Mouse (Mus musculus): ENCODE measurements around the gene Tmem129. TPM values are rescaled to one million over a fixed set of nuclear protein-coding genes. Genes with fewer than 3 reads are reported as not detected.
A peak's percentile ranks its signal among the peaks of the same experiment; 100 is the strongest.

Tmem129 gene
- total and polyA plus RNA-seq, 3 experiments, result 40.2 to 51.3 TPM; not detected in 1

- TF ChIP-seq ZKSCAN1 (IDR thresholded peaks at IDR 0.05; ENCODE audit: low read depth, low read length), result no peak
- TF ChIP-seq JUND (IDR thresholded peaks at IDR 0.05; ENCODE audit: low read depth, low read length), result 0 out of 2 replicates have a peak, but pooled peaks have one; percentile 53
- peak; percentile 64; the same call in 1 of the 2 replicates for TF ChIP-seq NELFE (IDR thresholded peaks at IDR 0.05; ENCODE audit: low read depth, low read length)
- TF ChIP-seq POLR2AphosphoS2 (IDR thresholded peaks at IDR 0.05; ENCODE audit: low read length), result peak; percentile 78
- no peak for TF ChIP-seq KAT2A (conservative IDR thresholded peaks at IDR 0.05; ENCODE audit: low read depth, low read length)
- TF ChIP-seq CTCF (IDR thresholded peaks at IDR 0.05 in 2 of 3, conservative IDR thresholded peaks at IDR 0.05 in 1 of 3; ENCODE audit: control insufficient read depth in 1 of 3, insufficient read depth in 1 of 3, low read depth in 2 of 3, low read length in 3 of 3, poor library complexity in 1 of 3, severe bottlenecking in 1 of 3), result no peak
- TF ChIP-seq CHD2 (IDR thresholded peaks at IDR 0.05; ENCODE audit: low read length), result peak; percentile 9; the same call in 1 of the 2 replicates
- TF ChIP-seq TBP (IDR thresholded peaks at IDR 0.05; ENCODE audit: low read depth, low read length), result peak; percentile 84
- no peak for TF ChIP-seq ZC3H11A (IDR thresholded peaks at IDR 0.05; ENCODE audit: low read depth, low read length)
- TF ChIP-seq MYB (IDR thresholded peaks at IDR 0.05; ENCODE audit: low read depth, low read length), result peak; percentile 19
- peak; percentile 74 for TF ChIP-seq BHLHE40 (IDR thresholded peaks at IDR 0.05; ENCODE audit: borderline replicate concordance, low read depth, low read length)
- peak; percentile 96 for TF ChIP-seq TCF12 (IDR thresholded peaks at IDR 0.05; ENCODE audit: low read depth, low read length)
- peak; percentile 23 to 82; a peak in 1 of 4 replicates for TF ChIP-seq POLR2A (IDR thresholded peaks at IDR 0.05; ENCODE audit: control insufficient read depth in 1 of 2, insufficient read depth in 1 of 2, low read depth in 1 of 2, low read length in 2 of 2, poor library complexity in 1 of 2)
These were observed 23.6 kb upstream of the Tmem129 start (continued) for GRCm38 (mm10) chr5:33681611-33682388.

- H3K9me3 ChIP-seq (replicated peaks; ENCODE audit: insufficient read depth, low read length), result no peaks in the 10 kb centered on the region
- peak; percentile 75 for DNase-seq (ENCODE audit: low read depth, low spot score)
- peak overlapping the region; percentile 15 to 28; a peak in 3 of 4 replicates for H3K4me3 ChIP-seq (ENCODE audit: control insufficient read depth in 1 of 2, insufficient read depth in 1 of 2, low read depth in 2 of 2, low read length in 2 of 2)
- H3K4me1 ChIP-seq (ENCODE audit: control insufficient read depth in 1 of 2, insufficient read depth in 2 of 2, low read length in 2 of 2), result peaks cover 23 to 29% of the 10 kb centered on the region in 2 experiments
- no peaks in the 10 kb centered on the region for H3K79me2 ChIP-seq (ENCODE audit: control insufficient read depth, insufficient read depth, low read length, poor library complexity)
- peak overlapping the region; percentile 64 for H3K9ac ChIP-seq (ENCODE audit: control insufficient read depth, low read depth, low read length, poor library complexity, severe bottlenecking)
- peak overlapping the region; percentile 89 for H3K27ac ChIP-seq (ENCODE audit: control insufficient read depth, low read depth, low read length)
- peaks cover 0 to 25% of the 10 kb centered on the region in 2 experiments; a peak in 2 of 4 replicates for H3K36me3 ChIP-seq (ENCODE audit: control insufficient read depth in 1 of 2, insufficient read depth in 2 of 2, low read length in 2 of 2)
- no peak for TF ChIP-seq MEF2A (IDR thresholded peaks at IDR 0.05; ENCODE audit: extremely low read depth, insufficient replicate concordance, low read depth, low read length, poor library complexity, severe bottlenecking)
- TF ChIP-seq ELF1 (IDR thresholded peaks at IDR 0.05; ENCODE audit: low read depth, low read length), result peak; percentile 42; the same call in 1 of the 2 replicates
- no peak for TF ChIP-seq MAFK (IDR thresholded peaks at IDR 0.05; ENCODE audit: borderline replicate concordance, low read depth, low read length)
- TF ChIP-seq CTCF (IDR thresholded peaks at IDR 0.05 in 2 of 3, conservative IDR thresholded peaks at IDR 0.05 in 1 of 3; ENCODE audit: control insufficient read depth in 1 of 3, insufficient read depth in 1 of 3, low read depth in 2 of 3, low read length in 3 of 3, poor library complexity in 1 of 3, severe bottlenecking in 1 of 3), result 0 out of 6 replicates have a peak, but pooled peaks of 1 of the 3 experiments have one; percentile 0
- TF ChIP-seq RCOR1 (IDR thresholded peaks at IDR 0.05; ENCODE audit: low read depth, low read length), result no peak
- TF ChIP-seq USF1 (IDR thresholded peaks at IDR 0.05; ENCODE audit: low read depth, low read length), result no peak
- no peak for TF ChIP-seq POLR2AphosphoS5 (IDR thresholded peaks at IDR 0.05; ENCODE audit: borderline replicate concordance, low read depth, low read length)
- 0 out of 2 replicates have a peak, but pooled peaks have one; percentile 8 for TF ChIP-seq TCF12 (IDR thresholded peaks at IDR 0.05; ENCODE audit: low read depth, low read length)
- TF ChIP-seq USF2 (IDR thresholded peaks at IDR 0.05; ENCODE audit: borderline replicate concordance in 1 of 2, insufficient read depth in 1 of 2, low read depth in 1 of 2, low read length in 2 of 2), result no peak
- no peak for TF ChIP-seq HCFC1 (IDR thresholded peaks at IDR 0.05; ENCODE audit: low read depth, low read length)
- TF ChIP-seq NRF1 (IDR thresholded peaks at IDR 0.05; ENCODE audit: insufficient read depth, low read depth, low read length, poor library complexity, severe bottlenecking), result no peak
- no peak for TF ChIP-seq CHD1 (IDR thresholded peaks at IDR 0.05; ENCODE audit: low read depth, low read length)
- TF ChIP-seq TBP (IDR thresholded peaks at IDR 0.05; ENCODE audit: low read depth, low read length), result no peak
- H3K27me3 ChIP-seq (ENCODE audit: control insufficient read depth in 1 of 2, insufficient read depth in 2 of 2, low read length in 2 of 2), result no peaks in the 10 kb centered on the region
These were observed 22.8 kb upstream of the Tmem129 start for GRCm38 (mm10) chr5:33681044-33681443.

All from MEL (cell line).